Mouse (Mus musculus) liver, embryonic 16.5 days (tissue): ENCODE data around the gene Gp9. TPM values are rescaled to one million over a fixed set of nuclear protein-coding genes. Genes with fewer than 3 reads are reported as not detected.
A peak's percentile ranks its signal among the peaks of the same experiment; 100 is the strongest.

ENCODE experiments used
- ATAC-seq: fragments of 200-750 bp; cut with Nextera tagmentation; 2 replicates; pipeline ENCODE4 v1.8.0; 2017; ENCODE audit warnings: low read depth, mild to moderate bottlenecking, moderate number of reproducible peaks, moderate library complexity
- H3K27ac ChIP-seq: fragments of 300-500 bp; sonication (generic); 2 replicates; pipeline ENCODE4 v1.5.1; 2014; ENCODE audit warnings: mild to moderate bottlenecking, low read length
- H3K27me3 ChIP-seq: fragments of 300-500 bp; sonication (generic); 2 replicates; pipeline ENCODE4 v1.6.1; 2014; ENCODE audit warnings: low read depth, low read length, mixed read lengths; ENCODE audit not compliant: control insufficient read depth, insufficient read depth
- H3K36me3 ChIP-seq: fragments of 300-500 bp; sonication (generic); 2 replicates; pipeline ENCODE4 v1.6.1; 2014; ENCODE audit warnings: mild to moderate bottlenecking; ENCODE audit not compliant: control insufficient read depth, insufficient read depth
- H3K4me1 ChIP-seq: fragments of 300-500 bp; sonication (generic); 2 replicates; pipeline ENCODE4 v1.6.1; 2014; ENCODE audit warnings: low read depth, low read length, mixed read lengths; ENCODE audit not compliant: control insufficient read depth
- H3K4me2 ChIP-seq: fragments of 300-500 bp; sonication (generic); 2 replicates; pipeline ENCODE4 v1.6.1; 2014; ENCODE audit warnings: low read depth, low read length, mixed read lengths
- H3K4me3 ChIP-seq: fragments of 300-500 bp; sonication (generic); 2 replicates; pipeline ENCODE4 v1.5.1; 2014; ENCODE audit warnings: low read depth, mild to moderate bottlenecking, low read length
- H3K9ac ChIP-seq: fragments of 300-500 bp; sonication (generic); 2 replicates; pipeline ENCODE4 v1.6.1; 2014; ENCODE audit warnings: low read depth, low read length
- H3K9me3 ChIP-seq: fragments of 300-500 bp; sonication (generic); replicated peaks from 2 replicates; pipeline ENCODE4 v1.6.1; 2016; ENCODE audit warnings: low read length; ENCODE audit not compliant: control insufficient read depth
- WGBS: fragments of 180-500 bp; shearing (Covaris S2); extraction: QIAGEN DNeasy Blood & Tissue Kit; methylation state at CpG from one replicate; pipeline ENCODE4 v1.1.7; 2014; ENCODE audit not compliant: insufficient replicate concordance; 5-methylcytosine and 5-hydroxymethylcytosine counted together
- polyA plus RNA-seq: library from polyadenylated mRNA; unstranded; fragments of >200 nt; fragmentation: Nextera tagmentation; extraction: Ambion mirVana; gene quantifications from 2 replicates; pipeline ENCODE4 v1.2.1, GENCODE M21; 2015

Gene Gp9
- polyA plus RNA-seq, 1 experiment from 2014 or later, result 26.2 TPM

DNA sequence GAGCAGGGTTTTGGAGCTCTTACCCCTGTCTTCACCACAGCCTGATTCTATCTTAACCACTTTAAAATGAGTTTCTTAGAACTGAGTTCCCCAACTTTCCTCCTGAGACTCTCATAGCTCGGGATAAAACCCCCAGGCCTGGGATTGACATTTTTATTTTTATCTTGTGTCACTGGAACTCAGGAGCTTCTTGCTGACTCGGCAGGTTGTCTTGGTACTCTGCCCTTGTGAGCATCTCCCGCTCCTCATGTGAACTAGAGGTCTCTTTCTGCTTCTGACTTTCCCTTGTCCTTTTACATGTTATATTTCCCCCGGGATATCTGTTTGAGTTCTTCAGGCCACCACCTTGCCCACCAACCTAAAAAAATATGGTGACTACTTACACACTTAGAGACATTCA lies 40.9 kb upstream of the Gp9 start:
- Histone ChIP-seq H3K27ac (no peak overlapping the region), H3K4me2 (no peak overlapping the region), H3K9ac (no peak overlapping the region), H3K4me3 (no peak overlapping the region), H3K36me3 (no peaks in the 10 kb centered on the region), H3K27me3 (peaks cover 29% of the 10 kb centered on the region), H3K4me1 (peaks cover 45% of the 10 kb centered on the region), H3K9me3 (no peaks in the 10 kb centered on the region)
- 53% methylated on average over 4 of the region's 4 CpGs for WGBS
- ATAC-seq, result no peak

- H3K4me2 ChIP-seq, result no peak overlapping the region
- peaks cover 48% of the 10 kb centered on the region for H3K4me1 ChIP-seq
- no peak overlapping the region for H3K9ac ChIP-seq
- no peak overlapping the region for H3K4me3 ChIP-seq
- ATAC-seq, result no peak
- H3K9me3 ChIP-seq, result no peaks in the 10 kb centered on the region
- 62% methylated on average over 4 of the region's 4 CpGs for WGBS
- H3K27me3 ChIP-seq, result peaks cover 17% of the 10 kb centered on the region
- H3K27ac ChIP-seq, result no peak overlapping the region
- no peaks in the 10 kb centered on the region for H3K36me3 ChIP-seq
Observed at GRCm38 (mm10) chr6:87737921-87738626, 39.8 kb upstream of the Gp9 start.

DNA sequence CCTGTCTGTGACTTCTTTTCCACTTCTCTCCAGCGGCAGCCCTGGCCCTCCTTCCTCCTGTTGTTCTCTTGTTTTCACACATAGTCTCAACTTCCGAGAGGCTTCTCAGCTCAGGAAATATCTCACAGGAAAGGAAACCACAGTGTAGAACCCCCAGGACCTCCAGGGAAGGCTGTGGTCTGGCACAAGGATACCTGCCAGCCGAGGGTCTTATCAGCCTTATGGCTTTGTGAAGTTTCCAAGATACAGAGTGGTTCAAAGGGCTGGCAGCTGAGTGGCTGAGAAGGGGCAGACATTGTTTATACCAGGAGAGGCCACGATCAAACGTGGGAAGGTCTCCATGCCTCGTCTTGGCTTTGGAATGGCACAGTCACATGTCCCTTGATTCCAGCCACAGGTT lies 38.0 kb upstream of the Gp9 start:
- H3K4me2 ChIP-seq, result no peak overlapping the region
- no peak overlapping the region for H3K9ac ChIP-seq
- H3K9me3 ChIP-seq, result no peaks in the 10 kb centered on the region
- WGBS, result 22% methylated on average over 6 of the region's 6 CpGs
- peak overlapping the region; percentile 88 for H3K27ac ChIP-seq
- ATAC-seq, result no peak
- H3K4me1 ChIP-seq, result peaks cover 49% of the 10 kb centered on the region
- H3K4me3 ChIP-seq, result no peak overlapping the region
- no peaks in the 10 kb centered on the region for H3K36me3 ChIP-seq
- peaks cover 3% of the 10 kb centered on the region for H3K27me3 ChIP-seq

GRCm38 (mm10) chr6:87740496-87740895 lies 37.4 kb upstream of the Gp9 start:
- Histone ChIP-seq H3K9ac (peak overlapping the region; percentile 6; the same call in 1 of the 2 replicates), H3K4me2 (peak overlapping the region; percentile 31), H3K27ac (peak overlapping the region; percentile 88)

DNA sequence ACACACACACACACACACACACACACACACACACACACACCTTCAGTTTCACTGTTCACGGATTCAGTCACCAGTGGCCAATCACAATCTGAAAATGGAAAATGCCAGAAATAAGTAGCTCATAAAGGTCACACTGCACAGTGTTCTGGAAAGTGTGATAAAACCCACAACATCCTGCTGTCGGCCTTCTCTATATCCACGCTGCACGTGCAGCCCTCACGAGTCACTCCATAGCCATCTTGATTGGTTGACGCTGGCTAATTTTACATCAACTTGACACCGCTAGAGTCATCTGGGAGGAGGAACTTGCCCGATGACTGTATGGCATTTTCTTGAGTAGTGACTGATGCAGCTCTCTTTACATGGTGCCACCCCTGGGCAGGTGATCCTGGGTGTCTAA lies 35.9 kb upstream of the Gp9 start:
- Histone ChIP-seq H3K9ac (no peak overlapping the region), H3K9me3 (no peaks in the 10 kb centered on the region), H3K27me3 (no peaks in the 10 kb centered on the region), H3K4me2 (no peak overlapping the region), H3K36me3 (no peaks in the 10 kb centered on the region), H3K27ac (no peak overlapping the region), H3K4me3 (no peak overlapping the region), H3K4me1 (peaks cover 66% of the 10 kb centered on the region)
- no peak for ATAC-seq
- 42% methylated on average over 8 of the region's 8 CpGs for WGBS

More at GRCm38 (mm10) chr6:87740496-87740895, 37.4 kb upstream of the Gp9 start:
- ATAC-seq, result peak; percentile 93
- Histone ChIP-seq H3K4me1 (peaks cover 54% of the 10 kb centered on the region), H3K4me3 (no peak overlapping the region), H3K9me3 (no peaks in the 10 kb centered on the region), H3K27me3 (no peaks in the 10 kb centered on the region; the same call in 1 of the 2 replicates), H3K36me3 (no peaks in the 10 kb centered on the region)

- Histone ChIP-seq H3K9me3 (no peaks in the 10 kb centered on the region), H3K4me1 (peaks cover 70% of the 10 kb centered on the region), H3K27ac (no peak overlapping the region), H3K27me3 (no peaks in the 10 kb centered on the region), H3K9ac (no peak overlapping the region), H3K4me3 (no peak overlapping the region), H3K4me2 (no peak overlapping the region), H3K36me3 (no peaks in the 10 kb centered on the region)
- ATAC-seq, result no peak
- 76% methylated on average over 5 of the region's 5 CpGs for WGBS
Observed at GRCm38 (mm10) chr6:87742804-87743203, 35.1 kb upstream of the Gp9 start.

DNA sequence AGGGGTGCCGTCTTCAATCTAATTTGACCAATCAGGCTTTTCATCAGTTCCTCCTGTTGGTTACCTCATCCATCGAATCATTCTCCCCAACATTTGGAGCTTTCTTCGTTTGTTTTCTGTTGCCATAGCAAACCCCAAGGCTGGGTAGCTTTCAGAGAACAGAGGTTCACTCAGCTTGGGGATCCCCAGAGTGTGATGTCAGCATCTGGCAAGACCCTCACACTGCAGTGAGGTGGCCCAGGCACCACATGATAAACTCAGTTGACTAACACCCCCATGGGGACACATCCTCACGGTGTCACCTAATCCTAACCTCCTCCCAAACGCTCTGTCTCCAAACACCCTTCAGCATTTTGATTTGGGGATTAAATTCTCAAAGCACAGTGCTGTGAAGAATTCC lies 34.6 kb upstream of the Gp9 start:
- Histone ChIP-seq H3K36me3 (no peaks in the 10 kb centered on the region), H3K9ac (no peak overlapping the region), H3K9me3 (no peaks in the 10 kb centered on the region), H3K4me1 (peaks cover 65% of the 10 kb centered on the region), H3K27me3 (no peaks in the 10 kb centered on the region), H3K4me3 (no peak overlapping the region), H3K27ac (no peak overlapping the region), H3K4me2 (no peak overlapping the region)
- ATAC-seq, result no peak
- WGBS, result 76% methylated on average over 5 of the region's 5 CpGs

DNA sequence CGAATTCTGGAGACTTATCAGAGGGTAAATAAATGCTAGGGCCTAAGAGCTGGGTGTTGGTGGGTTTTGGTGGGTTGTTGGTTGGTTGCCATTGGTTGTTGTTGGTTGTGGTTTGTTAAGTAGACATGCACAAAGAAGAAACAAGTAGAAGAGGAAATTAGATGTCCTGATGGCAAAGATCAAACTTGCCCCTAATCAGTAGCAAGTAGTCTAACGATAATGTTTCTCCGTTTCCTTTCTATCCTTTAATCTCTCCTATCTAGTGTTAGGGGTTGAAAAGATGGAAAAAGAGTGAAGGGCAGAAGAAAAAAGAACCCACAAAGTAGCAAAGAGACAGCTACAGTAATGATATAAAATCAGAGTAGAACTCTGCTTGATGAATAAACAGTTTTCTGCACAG lies 33.2 kb upstream of the Gp9 start:
- Histone ChIP-seq H3K27me3 (no peaks in the 10 kb centered on the region), H3K9me3 (no peaks in the 10 kb centered on the region), H3K27ac (peak overlapping the region; percentile 16; the same call in 1 of the 2 replicates), H3K4me3 (no peak overlapping the region), H3K4me1 (peaks cover 61% of the 10 kb centered on the region), H3K9ac (no peak overlapping the region), H3K4me2 (no peak overlapping the region), H3K36me3 (no peaks in the 10 kb centered on the region)
- 49% methylated on average over 3 of the region's 3 CpGs for WGBS
- no peak for ATAC-seq

DNA sequence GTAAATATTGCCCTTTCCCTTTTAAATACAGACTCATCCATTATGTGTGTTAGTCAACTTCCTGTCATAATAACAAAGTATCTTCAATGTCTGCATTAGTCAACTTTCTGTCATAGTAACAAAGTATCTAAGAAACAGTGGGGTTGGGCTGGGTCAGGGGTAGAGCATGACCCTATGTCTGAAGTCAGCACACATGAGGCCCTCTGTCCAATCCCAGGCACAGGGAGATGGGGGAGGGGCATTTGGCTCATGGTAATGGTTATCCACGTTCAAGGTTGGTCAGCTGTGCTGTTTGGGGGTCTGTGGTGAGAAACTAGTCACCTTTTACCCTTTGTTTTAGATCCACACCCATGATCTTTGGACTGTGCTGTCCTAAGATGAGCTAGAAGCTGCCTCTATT lies 32.6 kb upstream of the Gp9 start:
- no peaks in the 10 kb centered on the region for H3K27me3 ChIP-seq
- no peaks in the 10 kb centered on the region for H3K9me3 ChIP-seq
- H3K4me2 ChIP-seq, result no peak overlapping the region
- WGBS, result 32% methylated on average over 1 of the region's 1 CpGs
- no peak for ATAC-seq
- no peak overlapping the region for H3K4me3 ChIP-seq
- H3K9ac ChIP-seq, result no peak overlapping the region
- no peak overlapping the region; the same call in 1 of the 2 replicates for H3K27ac ChIP-seq
- H3K36me3 ChIP-seq, result no peaks in the 10 kb centered on the region
- peaks cover 54% of the 10 kb centered on the region for H3K4me1 ChIP-seq
